Mouse (Mus musculus) central nervous system, embryonic 14 days (tissue): ENCODE data around the gene 1700067P10Rik. TPM values are rescaled to one million over a fixed set of nuclear protein-coding genes. Genes with fewer than 3 reads are reported as not detected.

Experiments
- polyA plus RNA-seq: library from polyadenylated mRNA; depleted of rRNA; stranded (reverse); fragments of >200 nt; gene quantifications from 2 replicates; pipeline ENCODE4 v1.2.3, GENCODE M21; 2012; rRNA removed

The 1700067P10Rik gene
- polyA plus RNA-seq, result not detected in 2 replicates

GRCm38 (mm10) chr17:48089019-48089418 is at the start of gene 1700067P10Rik:
1700067P10Rik (plus strand) TSS chr17:48089319.

Other genes with a start within 250 kb of the 1700067P10Rik start
- 88.7 and 94.3 TPM in 2 replicates for gene Foxp4, start 164.7 kb upstream of the 1700067P10Rik start, polyA plus RNA-seq
- not detected in 2 replicates for gene 1700122O11Rik, start 51.0 kb upstream of the 1700067P10Rik start, polyA plus RNA-seq
- not detected in 2 replicates for gene 9830107B12Rik, start 56.9 kb downstream of the 1700067P10Rik start, polyA plus RNA-seq
- gene A530064D06Rik, start 78.0 kb downstream of the 1700067P10Rik start, polyA plus RNA-seq, result 0.11 and 0.16 TPM in 2 replicates
- gene Trem1, start 143.4 kb downstream of the 1700067P10Rik start, polyA plus RNA-seq, result 0.01 and 0.08 TPM in 2 replicates
- gene Trem3, start 158.5 kb downstream of the 1700067P10Rik start, polyA plus RNA-seq, result 0.11 TPM in 1 of 2 replicates, not detected in the other
- 0.17 TPM in 1 of 2 replicates, not detected in the other for gene Treml4, start 175.0 kb downstream of the 1700067P10Rik start, polyA plus RNA-seq
- 0.38 and 0.43 TPM in 2 replicates for gene Treml2, start 210.2 kb downstream of the 1700067P10Rik start, polyA plus RNA-seq
- 0.38 and 0.60 TPM in 2 replicates for gene B430306N03Rik, start 226.8 kb downstream of the 1700067P10Rik start, polyA plus RNA-seq